10 mouse cellular contexts compared by ENCODE assay signal in genomic region chr10:127626433-127626832, GRCm38 (mm10). TPM values are rescaled to one million over a fixed set of nuclear protein-coding genes. Genes with fewer than 3 reads are reported as not detected.
DNase-seq lines count a peak whose midpoint lies in the region; ATAC-seq and TF ChIP-seq lines count a peak whose summit lies in the region.
"Had no signal": no experiment of that assay in that cellular context is flagged by ENCODE, and none has a peak within 500 bp of the region (broad histone marks: within the 10 kb centered on the region; RNA-seq: fewer than 3 reads in every experiment).

No protein-coding gene starts in this region.

- DNase-seq in cerebellum, postnatal 10 days: peak; percentile 72 to 85
- no peak for DNase-seq in cerebellum, postnatal 4 days (ENCODE audit: low spot score in 2 of 2)
- no peak for DNase-seq in liver, adult 2 months (ENCODE audit: extremely low read depth, low read depth, low spot score)
- DNase-seq in NIH3T3 (ENCODE audit: low read depth): peak; percentile 69
- peak; percentile 70 for DNase-seq in naive thymus-derived CD4-positive, alpha-beta T cell, adult 2 months (ENCODE audit: low read depth)
- DNase-seq in frontal cortex, postnatal 36 days (ENCODE audit: low spot score in 2 of 2): no peak
- no peak for DNase-seq in layer of hippocampus, adult 9-10 months (ENCODE audit: low spot score)
- DNase-seq: heart, postnatal 10 days had no signal

- H3K4me3 ChIP-seq in liver, adult 2 months (ENCODE audit: insufficient read depth, low read depth, low read length): no peak overlapping the region
- H3K4me3 ChIP-seq in liver, embryonic 12.5 days: no peak overlapping the region
- H3K4me3 ChIP-seq: embryonic facial prominence, embryonic 13.5 days had no signal

- H3K36me3 ChIP-seq in liver, adult 2 months (ENCODE audit: control insufficient read depth, insufficient read depth, low read length): no peaks in the 10 kb centered on the region
- H3K36me3 ChIP-seq in liver, embryonic 12.5 days: no peaks in the 10 kb centered on the region
- H3K36me3 ChIP-seq: embryonic facial prominence, embryonic 13.5 days had no signal

- WGBS in liver, adult 2 months: 92% methylated on average over 3 of the region's 3 CpGs
- WGBS in liver, embryonic 12.5 days (ENCODE audit: insufficient replicate concordance): 68% methylated on average over 3 of the region's 3 CpGs

- H3K27me3 ChIP-seq in liver, adult 2 months (ENCODE audit: control insufficient read depth, insufficient read depth, low read length): no peaks in the 10 kb centered on the region
- peaks cover 18% of the 10 kb centered on the region for H3K27me3 ChIP-seq in liver, embryonic 12.5 days (replicated peaks)
- H3K27me3 ChIP-seq: embryonic facial prominence, embryonic 13.5 days had no signal

- no peak overlapping the region for H3K27ac ChIP-seq in liver, adult 2 months (replicated peaks; ENCODE audit: insufficient read depth, low read depth, low read length)
- H3K27ac ChIP-seq in liver, embryonic 12.5 days: no peak overlapping the region
- H3K27ac ChIP-seq: embryonic facial prominence, embryonic 13.5 days had no signal

- peaks cover 3% of the 10 kb centered on the region for H3K4me1 ChIP-seq in liver, adult 2 months (ENCODE audit: control insufficient read depth, insufficient read depth, low read length)
- peaks cover 10% of the 10 kb centered on the region for H3K4me1 ChIP-seq in liver, embryonic 12.5 days

- H3K79me2 ChIP-seq in liver, adult 2 months (ENCODE audit: control insufficient read depth, insufficient read depth, low read length): no peaks in the 10 kb centered on the region

- H3K9ac ChIP-seq in liver, adult 2 months (ENCODE audit: low read depth, low read length): no peak overlapping the region
- H3K9ac ChIP-seq in liver, embryonic 12.5 days: no peak overlapping the region
- H3K9ac ChIP-seq: embryonic facial prominence, embryonic 13.5 days had no signal

- peak; percentile 65 for TF ChIP-seq CTCF in liver, adult 2 months (IDR thresholded peaks at IDR 0.05; ENCODE audit: low read depth, low read length)

- ATAC-seq in liver, embryonic 12.5 days: no peak

- H3K9me3 ChIP-seq in liver, embryonic 12.5 days (replicated peaks): peaks cover 7% of the 10 kb centered on the region; the same call in 1 of the 2 replicates

- TF ChIP-seq POLR2A in liver, adult 2 months (IDR thresholded peaks at IDR 0.05; ENCODE audit: extremely low read depth, insufficient read depth, low read length): no peak

- H3K4me2 ChIP-seq in liver, embryonic 12.5 days: no peak overlapping the region
- H3K4me2 ChIP-seq: embryonic facial prominence, embryonic 13.5 days had no signal

RNA-seq across cellular contexts. Expression of gene Lrp1, which starts 5.5 kb away (rescaled TPM):
- total RNA-seq in liver, adult 2 months (2014; rRNA removed): 193 and 278 TPM in 2 replicates
- 354 and 373 TPM in 2 replicates for polyA plus RNA-seq in liver, adult 2 months (2012; rRNA removed)
- polyA plus RNA-seq in liver, embryonic 12.5 days (2016; fragmentation: Nextera tagmentation; extraction: Ambion mirVana): 22.8 and 26.5 TPM in 2 replicates

RNA-seq across cellular contexts. Expression of gene Stat6, which starts 16.4 kb away (rescaled TPM):
- total RNA-seq in liver, adult 2 months (2014; rRNA removed): 27.7 and 29.1 TPM in 2 replicates
- 29.4 and 44.7 TPM in 2 replicates for polyA plus RNA-seq in liver, adult 2 months (2012; rRNA removed)
- 19.2 and 19.4 TPM in 2 replicates for polyA plus RNA-seq in liver, embryonic 12.5 days (2016; fragmentation: Nextera tagmentation; extraction: Ambion mirVana)

RNA-seq across cellular contexts. Expression of gene Nemp1, which starts 40.3 kb away (rescaled TPM):
- total RNA-seq in liver, adult 2 months (2014; rRNA removed): 5.5 and 6.3 TPM in 2 replicates
- polyA plus RNA-seq in liver, adult 2 months (2012; rRNA removed): 2.0 and 2.7 TPM in 2 replicates
- 7.0 and 8.0 TPM in 2 replicates for polyA plus RNA-seq in liver, embryonic 12.5 days (2016; fragmentation: Nextera tagmentation; extraction: Ambion mirVana)

RNA-seq across cellular contexts. Expression of gene Nab2, which starts 41.9 kb away (rescaled TPM):
- 8.9 and 13.4 TPM in 2 replicates for total RNA-seq in liver, adult 2 months (2014; rRNA removed)
- polyA plus RNA-seq in liver, adult 2 months (2012; rRNA removed): 16.0 and 16.6 TPM in 2 replicates
- 2.6 and 3.4 TPM in 2 replicates for polyA plus RNA-seq in liver, embryonic 12.5 days (2016; fragmentation: Nextera tagmentation; extraction: Ambion mirVana)

Comparison
In these comparisons a context has a peak if more than half of its experiments do, and no peak if none do; other contexts are left out.
1. DNase-seq: peak in cerebellum, postnatal 10 days (2 of 2), NIH3T3 (single experiment) and naive thymus-derived CD4-positive, alpha-beta T cell, adult 2 months (single experiment); none in cerebellum, postnatal 4 days (0 of 2), liver, adult 2 months (single experiment), frontal cortex, postnatal 36 days (0 of 2) and layer of hippocampus, adult 9-10 months (single experiment).
2. RNA of gene Lrp1, which starts 5.5 kb away (polyA plus RNA-seq): 354 to 373 TPM in liver, adult 2 months; 22.8 to 26.5 TPM in liver, embryonic 12.5 days; every median in the first group is over 10 times any median in the second.